Mouse (Mus musculus) urinary bladder, adult 18-20 months (tissue): ENCODE measurements around the gene Krt1.

ENCODE experiments used
- DNase-seq, 2 experiments: peaks; one replicate each; pipeline ENCODE4 v3.0.0; 2022; ENCODE audit warnings: low spot score in 2 of 2, mixed read lengths in 2 of 2

Gene Krt1

GRCm38 (mm10) chr15:101850694-101851093, at the start of gene Krt1:
Krt1 (minus strand) TSS chr15:101850794.
- no peak for DNase-seq

GRCm38 (mm10) chr15:101895216-101895615, 44.6 kb upstream of the Krt1 start:
- no peak for DNase-seq

GRCm38 (mm10) chr15:101892820-101893219, 42.2 kb upstream of the Krt1 start, which contains the start of gene Krt76:
Krt76 (minus strand) TSS chr15:101892920.
- DNase-seq: no peak

GRCm38 (mm10) chr15:101879776-101880175, 29.2 kb upstream of the Krt1 start:
- DNase-seq: no peak

- DNase-seq: no peak
These were observed 27.4 kb upstream of the Krt1 start for GRCm38 (mm10) chr15:101878041-101878440.

- DNase-seq: no peak
These were observed 23.8 kb upstream of the Krt1 start for GRCm38 (mm10) chr15:101874383-101874782.

GRCm38 (mm10) chr15:101873231-101873630, 22.6 kb upstream of the Krt1 start:
- DNase-seq: no peak

- no peak for DNase-seq
These were observed 18.8 kb upstream of the Krt1 start, which contains the start of gene Krt77 for GRCm38 (mm10) chr15:101869431-101869830. Krt77 (minus strand) TSS chr15:101869705.

GRCm38 (mm10) chr15:101866754-101867153, 16.2 kb upstream of the Krt1 start:
- no peak for DNase-seq

GRCm38 (mm10) chr15:101860421-101861130, 10.0 kb upstream of the Krt1 start:
- no peak for DNase-seq

GRCm38 (mm10) chr15:101859735-101860170, 9.2 kb upstream of the Krt1 start:
- peak; percentile 25 to 50 for DNase-seq

GRCm38 (mm10) chr15:101858673-101859425, 8.3 kb upstream of the Krt1 start:
- DNase-seq: no peak

GRCm38 (mm10) chr15:101856696-101857095, 6.1 kb upstream of the Krt1 start:
- no peak for DNase-seq

- peak in 1 of 2 experiments; percentile 28 for DNase-seq
These were observed 5.1 kb upstream of the Krt1 start for GRCm38 (mm10) chr15:101855732-101856131.

- DNase-seq: no peak
These were observed 3.7 kb upstream of the Krt1 start for GRCm38 (mm10) chr15:101854294-101854693.

GRCm38 (mm10) chr15:101852571-101852970, 2.0 kb upstream of the Krt1 start:
- no peak for DNase-seq

GRCm38 (mm10) chr15:101845971-101846403, 4.6 kb downstream of the Krt1 start:
- peak; percentile 35 to 40 for DNase-seq

GRCm38 (mm10) chr15:101843192-101843591, 7.4 kb downstream of the Krt1 start:
- peak in 1 of 2 experiments; percentile 35 for DNase-seq

- no peak for DNase-seq
These were observed 15.7 kb downstream of the Krt1 start for GRCm38 (mm10) chr15:101834784-101835328.

GRCm38 (mm10) chr15:101833131-101833530, 17.5 kb downstream of the Krt1 start:
- no peak for DNase-seq

- DNase-seq: no peak
These were observed 21.2 kb downstream of the Krt1 start for GRCm38 (mm10) chr15:101829441-101829840.

- no peak for DNase-seq
These were observed 28.8 kb downstream of the Krt1 start for GRCm38 (mm10) chr15:101821786-101822185.
